Mouse (Mus musculus): Measurements from ENCODE around the gene D630003M21Rik. TPM values are rescaled to one million over a fixed set of nuclear protein-coding genes. Genes with fewer than 3 reads are reported as not detected.

D630003M21Rik gene
- total RNA-seq (2018; cell fraction: chromatin; rRNA removed): under 1 TPM in 4 of 26 experiments, not detected in 22; 0.13 to 0.77 (median 0.36) TPM
- total RNA-seq (2018; cell fraction: cytosol; rRNA removed): under 1 TPM in 5 of 26 experiments, not detected in 21; 0.04 to 0.10 (median 0.07) TPM
- total RNA-seq (2018; cell fraction: nucleus; rRNA removed): under 1 TPM in 1 of 26 experiments, not detected in 25; 0.34 TPM
- not detected in 3 replicates for polyA plus RNA-seq (2018)

DNA sequence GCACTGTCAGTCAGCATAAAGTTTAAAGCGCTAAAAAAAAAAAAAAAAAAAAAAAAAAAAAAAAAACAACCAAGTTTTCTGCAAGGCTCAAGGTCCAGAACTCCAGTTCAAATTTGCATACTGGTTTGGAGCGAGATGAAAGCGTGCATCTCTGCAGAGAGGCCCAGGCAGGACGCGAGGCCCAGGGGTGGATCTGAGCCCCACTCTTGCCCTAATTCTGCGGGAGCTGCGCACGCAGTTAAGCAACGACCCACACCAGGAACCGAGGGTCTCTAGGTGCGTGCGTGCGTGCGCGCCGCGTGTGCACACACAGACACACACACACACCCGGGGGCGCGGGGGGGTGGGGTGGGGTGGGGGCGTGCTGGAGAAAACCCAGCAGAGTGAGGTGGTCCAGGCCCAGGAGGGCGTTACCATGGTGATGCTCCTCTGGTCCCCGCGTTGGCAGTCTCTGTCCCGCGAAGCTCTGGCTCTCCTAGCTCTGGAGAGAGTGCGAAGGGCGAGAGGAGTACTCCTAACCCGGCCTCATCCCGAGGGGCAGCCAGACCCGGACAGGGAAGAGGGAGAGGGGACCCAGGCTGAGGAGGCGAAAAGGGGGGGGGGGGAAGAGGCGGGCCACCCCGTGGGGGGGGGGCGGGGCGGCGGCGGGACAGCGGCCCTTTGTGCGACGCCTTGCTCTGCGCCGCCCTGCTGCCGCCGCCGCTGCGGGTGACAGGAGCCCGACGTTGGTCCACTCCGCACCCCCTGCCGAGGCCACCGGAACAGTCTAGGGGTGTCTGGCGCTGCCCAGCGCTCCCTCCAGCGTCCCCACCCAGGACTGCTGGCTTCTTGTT is at the start of gene D630003M21Rik:
Gene D630003M21Rik (minus strand): TSS at position 553 of the 833 bp plus-strand sequence.
- Histone ChIP-seq H3K27ac (no peak within 1 kb of the TSS), H3K79me2 (ENCODE audit: inconsistent target) (no peaks in the 10 kb centered on the region), H3K36me3 (ENCODE audit: inconsistent target) (no peaks in the 10 kb centered on the region), H3K4me3 (ENCODE audit: inconsistent target) (no peak within 1 kb of the TSS)
- WGBS (ENCODE audit: missing documents): 5% methylated on average over 48 of the region's 55 CpGs

DNA sequence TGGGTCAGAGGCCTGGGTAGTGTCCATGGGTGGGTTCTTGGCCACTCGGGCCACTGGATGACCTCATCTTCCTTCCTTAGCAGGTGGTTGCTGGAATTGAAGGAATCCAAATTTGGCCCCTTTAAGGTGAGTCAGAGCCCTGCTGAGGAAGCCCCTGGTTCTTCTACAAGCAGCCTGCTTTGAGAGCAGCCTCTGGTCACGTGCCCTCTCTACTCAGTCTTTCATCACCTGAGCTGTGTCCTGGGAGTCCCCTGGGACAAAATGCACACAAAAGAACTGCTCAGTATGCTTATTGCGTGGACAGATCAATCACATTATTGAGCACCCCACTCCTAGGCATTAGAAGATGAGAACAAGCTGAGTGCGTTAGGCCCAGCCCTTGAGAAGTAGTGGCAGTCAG is 47.9 kb upstream of the D630003M21Rik start:
- Histone ChIP-seq H3K27ac (no peak overlapping the region), H3K4me3 (ENCODE audit: inconsistent target) (no peak overlapping the region), H3K79me2 (ENCODE audit: inconsistent target) (no peaks in the 10 kb centered on the region), H3K36me3 (ENCODE audit: inconsistent target) (no peaks in the 10 kb centered on the region)
- WGBS (ENCODE audit: missing documents): 79% methylated on average over 4 of the region's 4 CpGs

DNA sequence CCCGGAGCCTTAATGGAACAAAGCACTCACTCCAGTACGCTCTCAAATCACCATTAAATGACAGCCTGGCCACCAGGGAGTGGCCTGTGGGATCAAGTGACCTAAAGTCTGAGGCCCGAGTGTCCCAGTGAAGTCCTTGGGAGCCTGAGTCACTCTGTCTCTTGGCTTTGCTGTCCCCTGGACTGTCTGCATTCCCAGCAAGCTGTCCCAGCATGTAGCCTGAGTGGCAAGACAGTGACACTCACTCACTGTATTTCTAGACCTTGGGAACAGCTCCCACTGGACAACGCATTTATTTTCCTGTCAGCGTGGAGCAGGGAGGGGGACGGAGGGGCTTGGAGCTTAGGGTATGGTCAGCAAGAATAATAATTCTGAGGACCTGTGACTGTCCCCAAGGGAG is 47.4 kb upstream of the D630003M21Rik start:
- no peak overlapping the region for H3K4me3 ChIP-seq (ENCODE audit: inconsistent target)
- no peak overlapping the region for H3K27ac ChIP-seq
- no peaks in the 10 kb centered on the region for H3K79me2 ChIP-seq (ENCODE audit: inconsistent target)
- WGBS (ENCODE audit: missing documents): 97% methylated on average over 6 of the region's 6 CpGs
- no peaks in the 10 kb centered on the region for H3K36me3 ChIP-seq (ENCODE audit: inconsistent target)

DNA sequence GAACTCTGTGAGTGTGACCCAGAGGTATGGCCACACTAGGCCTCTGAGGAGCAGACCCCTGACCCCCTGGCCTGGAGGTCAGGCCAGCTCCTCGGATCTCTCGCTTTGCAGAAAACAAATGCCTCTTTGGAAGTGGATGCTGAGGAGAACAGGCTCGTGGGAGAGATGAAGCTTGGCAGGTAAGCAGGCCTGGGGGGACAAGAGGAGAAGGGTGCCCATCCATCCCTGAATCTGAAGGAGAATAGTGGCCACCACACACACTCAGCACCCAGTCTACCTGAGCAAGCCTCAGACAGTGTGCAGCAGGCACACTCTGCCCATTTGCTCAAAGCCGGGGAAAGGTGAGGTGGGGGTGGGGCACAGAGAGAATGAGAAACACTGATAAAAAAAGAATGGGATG is 46.8 kb upstream of the D630003M21Rik start:
- Histone ChIP-seq H3K79me2 (ENCODE audit: inconsistent target) (no peaks in the 10 kb centered on the region), H3K4me3 (ENCODE audit: inconsistent target) (no peak overlapping the region), H3K27ac (no peak overlapping the region), H3K36me3 (ENCODE audit: inconsistent target) (no peaks in the 10 kb centered on the region)
- WGBS (ENCODE audit: missing documents): 93% methylated on average over 4 of the region's 4 CpGs

DNA sequence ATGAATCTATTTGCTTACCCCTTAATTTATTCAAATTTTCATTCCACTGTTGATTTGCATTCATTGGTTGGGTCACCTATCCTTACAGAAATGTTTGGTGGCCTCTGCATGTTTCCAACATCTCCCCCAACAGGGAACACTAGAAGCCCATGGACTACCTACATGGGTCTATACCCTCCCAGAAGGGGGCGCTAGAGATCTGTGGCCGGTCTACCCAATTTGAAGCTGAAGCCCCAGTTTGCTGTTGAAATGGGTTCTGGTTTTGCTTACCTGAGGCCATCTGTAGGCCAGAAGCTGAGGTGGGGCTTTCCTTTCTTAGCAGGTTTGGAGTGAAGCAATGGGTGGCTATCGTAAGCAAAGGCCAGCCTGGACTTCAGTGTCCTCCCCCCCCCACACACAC is 46.3 kb upstream of the D630003M21Rik start:
- Histone ChIP-seq H3K79me2 (ENCODE audit: inconsistent target) (no peaks in the 10 kb centered on the region), H3K36me3 (ENCODE audit: inconsistent target) (no peaks in the 10 kb centered on the region), H3K27ac (no peak overlapping the region), H3K4me3 (ENCODE audit: inconsistent target) (no peak overlapping the region)
- 94% methylated on average over 3 of the region's 3 CpGs for WGBS (ENCODE audit: missing documents)

DNA sequence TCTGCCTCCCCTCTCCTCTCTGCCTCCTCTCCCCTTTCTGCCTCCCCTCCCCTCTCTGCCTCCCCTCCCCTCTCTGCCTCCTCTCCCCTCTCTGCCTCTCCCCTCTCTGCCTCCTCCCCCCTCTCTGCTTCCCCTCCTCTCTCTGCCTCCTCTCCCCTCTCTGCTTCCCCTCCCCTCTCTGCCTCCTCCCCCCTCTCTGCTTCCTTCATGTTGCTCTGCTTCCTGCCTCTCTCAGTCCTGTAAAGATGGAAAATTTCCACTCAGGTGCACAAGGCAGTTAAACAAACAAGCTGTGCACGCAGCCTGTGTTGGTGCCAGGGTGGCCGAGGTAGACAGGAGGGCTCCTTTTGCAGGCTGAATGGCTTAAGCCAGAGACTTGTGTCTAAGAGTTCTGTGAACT is 44.6 kb upstream of the D630003M21Rik start:
- H3K27ac ChIP-seq: no peak overlapping the region

DNA sequence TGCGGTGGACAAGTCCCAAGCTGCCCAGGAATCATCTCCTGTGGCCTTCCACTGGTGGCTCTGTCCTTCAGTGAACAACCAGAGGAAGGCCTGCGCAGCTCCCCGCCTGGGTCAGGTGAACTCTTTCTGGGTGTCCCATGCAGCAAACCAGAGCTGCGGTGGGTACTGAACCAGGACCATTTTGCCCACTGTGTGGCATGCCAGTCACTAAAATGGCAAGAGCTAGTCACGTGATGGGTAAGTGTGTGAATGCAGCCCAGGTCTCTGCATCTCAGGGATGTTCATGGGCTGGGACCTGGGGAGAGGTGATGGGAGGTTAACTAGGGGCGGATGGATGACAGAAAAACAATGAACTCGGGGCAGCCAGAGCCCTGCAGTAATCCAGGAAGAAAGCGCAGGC is 41.0 kb upstream of the D630003M21Rik start:
- Histone ChIP-seq H3K4me3 (ENCODE audit: inconsistent target) (no peak overlapping the region), H3K27ac (no peak overlapping the region), H3K36me3 (ENCODE audit: inconsistent target) (no peaks in the 10 kb centered on the region), H3K79me2 (ENCODE audit: inconsistent target) (no peaks in the 10 kb centered on the region)
- 91% methylated on average over 8 of the region's 8 CpGs for WGBS (ENCODE audit: missing documents)

More for the DNA sequence above, 44.6 kb upstream of the D630003M21Rik start:
- H3K36me3 ChIP-seq (ENCODE audit: inconsistent target): no peaks in the 10 kb centered on the region
- 25% methylated on average over 2 of the region's 2 CpGs for WGBS (ENCODE audit: missing documents)
- H3K79me2 ChIP-seq (ENCODE audit: inconsistent target): no peaks in the 10 kb centered on the region
- no peak overlapping the region for H3K4me3 ChIP-seq (ENCODE audit: inconsistent target)

DNA sequence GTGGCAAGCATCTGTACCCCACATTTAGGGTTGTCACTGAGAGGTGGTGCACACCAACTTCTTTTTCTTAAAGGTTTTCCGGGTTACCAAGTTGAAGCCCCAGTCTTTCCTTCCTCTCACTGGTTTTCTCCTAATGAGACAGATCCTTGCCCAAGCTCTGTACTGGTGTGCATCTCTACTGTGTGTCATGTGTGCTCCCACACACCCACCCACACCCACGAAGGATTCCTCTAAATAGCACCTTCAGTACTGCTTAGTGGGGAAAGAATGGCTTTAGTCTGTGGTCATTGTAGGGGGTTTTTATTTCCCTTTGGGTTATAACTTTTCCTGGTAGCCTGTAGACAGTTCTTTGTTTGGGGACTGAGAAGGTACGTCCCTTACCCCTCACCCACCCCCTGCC is 35.9 kb upstream of the D630003M21Rik start:
- H3K36me3 ChIP-seq (ENCODE audit: inconsistent target): no peaks in the 10 kb centered on the region
- 59% methylated on average over 3 of the region's 3 CpGs for WGBS (ENCODE audit: missing documents)
- no peak overlapping the region for H3K4me3 ChIP-seq (ENCODE audit: inconsistent target)
- no peaks in the 10 kb centered on the region for H3K79me2 ChIP-seq (ENCODE audit: inconsistent target)
- no peak overlapping the region for H3K27ac ChIP-seq

DNA sequence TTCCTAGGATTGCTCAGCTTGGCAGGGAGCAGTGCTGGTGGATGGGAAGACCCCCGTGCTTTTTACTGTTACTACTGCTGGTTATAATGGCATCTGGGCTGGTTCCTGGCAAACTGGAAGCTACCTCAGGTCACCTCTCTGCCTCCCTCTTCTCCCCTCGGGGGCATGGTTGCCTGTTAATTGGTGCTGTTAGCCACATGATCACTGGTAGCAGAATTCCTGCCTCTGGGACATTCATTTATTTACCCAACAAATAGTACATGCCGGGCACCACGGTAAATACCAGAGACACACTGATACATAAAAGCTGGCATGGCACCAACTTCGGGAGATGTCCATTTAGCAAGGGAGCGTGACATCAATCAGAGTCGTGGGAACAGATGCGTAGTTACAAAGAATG is 30.5 kb upstream of the D630003M21Rik start:
- no peaks in the 10 kb centered on the region for H3K36me3 ChIP-seq (ENCODE audit: inconsistent target)
- no peak overlapping the region for H3K4me3 ChIP-seq (ENCODE audit: inconsistent target)
- no peaks in the 10 kb centered on the region for H3K79me2 ChIP-seq (ENCODE audit: inconsistent target)
- H3K27ac ChIP-seq: no peak overlapping the region
- WGBS (ENCODE audit: missing documents): 87% methylated on average over 8 of the region's 8 CpGs

DNA sequence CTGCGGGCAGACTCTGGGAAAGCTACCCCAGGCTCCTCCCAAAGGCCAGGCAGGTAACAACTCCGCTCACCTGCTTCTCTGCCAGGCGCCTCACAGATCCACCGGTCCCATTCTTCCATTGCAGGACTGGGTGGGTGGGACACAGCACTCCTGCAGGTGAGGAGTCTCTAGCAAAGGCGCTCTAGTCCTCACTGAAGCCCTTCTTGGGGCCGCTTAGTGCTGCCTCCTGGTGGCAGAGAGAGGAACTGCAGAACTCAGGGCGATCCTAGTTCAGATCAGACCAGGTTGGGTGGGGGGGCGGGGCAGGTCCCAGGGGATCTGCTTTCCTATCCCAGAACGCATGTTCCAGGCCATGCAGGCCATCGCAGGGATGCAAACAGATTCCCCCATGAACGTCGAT is 29.8 kb upstream of the D630003M21Rik start:
- Histone ChIP-seq H3K27ac (no peak overlapping the region), H3K4me3 (ENCODE audit: inconsistent target) (no peak overlapping the region), H3K79me2 (ENCODE audit: inconsistent target) (no peaks in the 10 kb centered on the region), H3K36me3 (ENCODE audit: inconsistent target) (no peaks in the 10 kb centered on the region)
- WGBS (ENCODE audit: missing documents): 34% methylated on average over 12 of the region's 12 CpGs

DNA sequence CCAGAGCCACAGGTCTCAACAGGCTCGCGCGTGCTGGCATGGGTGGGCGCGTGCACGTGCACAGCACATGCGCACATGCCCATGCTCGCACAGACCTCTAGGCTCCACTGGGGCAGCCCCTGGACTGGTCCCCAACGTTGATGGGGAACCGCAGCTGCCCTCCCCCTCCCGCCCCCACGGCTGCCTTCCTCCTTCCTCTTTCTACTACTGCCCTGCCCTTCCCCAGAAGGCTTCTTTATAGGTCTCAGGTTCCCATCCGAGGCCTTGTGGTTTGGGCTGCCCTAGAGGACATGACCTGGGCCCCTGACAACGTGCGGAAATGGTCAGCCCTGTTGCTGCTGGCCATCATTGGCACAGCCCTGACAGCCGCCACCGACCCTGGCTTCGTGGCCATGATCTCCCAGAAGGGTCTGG is 29.0 kb upstream of the D630003M21Rik start, which contains the start of gene Bpi:
Gene Bpi (plus strand): TSS at position 90 of the 414 bp plus-strand sequence.
- H3K27ac ChIP-seq: no peak within 1 kb of the TSS
- no peak within 1 kb of the TSS for H3K4me3 ChIP-seq (ENCODE audit: inconsistent target)
- no peaks in the 10 kb centered on the region for H3K79me2 ChIP-seq (ENCODE audit: inconsistent target)
- no peaks in the 10 kb centered on the region for H3K36me3 ChIP-seq (ENCODE audit: inconsistent target)
- WGBS (ENCODE audit: missing documents): 2% methylated on average over 18 of the region's 18 CpGs

DNA sequence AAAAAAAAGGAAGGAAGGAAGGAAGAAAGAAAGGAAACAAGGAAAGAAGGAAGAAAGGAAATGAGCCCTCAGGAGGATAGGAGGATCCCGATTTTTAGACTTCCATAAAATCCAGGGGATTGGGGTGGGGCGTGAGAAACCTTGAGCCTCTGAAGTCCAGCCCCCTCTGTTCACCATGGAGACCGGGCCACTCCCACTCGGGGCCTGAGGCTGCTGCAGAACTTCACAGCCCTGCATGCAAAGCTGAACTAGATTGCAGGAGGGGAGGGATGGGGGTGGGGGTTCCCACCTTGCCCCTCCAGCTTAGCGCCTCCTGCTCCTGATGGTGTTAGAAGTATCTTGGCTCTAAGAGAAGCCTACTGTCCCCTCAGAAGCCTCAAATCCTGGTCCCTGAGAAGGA is 27.9 kb upstream of the D630003M21Rik start:
- 54% methylated on average over 5 of the region's 5 CpGs for WGBS (ENCODE audit: missing documents)
- Histone ChIP-seq H3K36me3 (ENCODE audit: inconsistent target) (no peaks in the 10 kb centered on the region), H3K4me3 (ENCODE audit: inconsistent target) (no peak overlapping the region), H3K79me2 (ENCODE audit: inconsistent target) (no peaks in the 10 kb centered on the region), H3K27ac (no peak overlapping the region)

DNA sequence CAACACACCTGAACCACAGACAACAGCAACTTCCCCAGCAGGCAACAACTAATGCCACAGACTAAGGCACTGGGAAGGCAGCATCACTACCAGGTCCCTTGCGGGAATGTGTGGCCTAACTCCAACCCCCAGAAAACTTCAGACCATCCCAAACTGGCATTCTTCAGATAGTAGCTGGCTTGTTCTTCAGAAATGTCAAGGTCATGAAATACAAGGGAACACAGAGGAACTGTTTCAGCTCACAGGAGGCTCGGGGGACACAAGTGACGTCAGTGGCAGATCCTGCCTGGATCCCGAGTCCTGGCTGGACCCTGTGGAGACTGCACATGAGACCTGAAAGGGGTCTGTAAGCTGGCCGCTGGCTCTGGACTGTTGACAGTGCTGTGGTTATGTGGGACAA is 24.8 kb upstream of the D630003M21Rik start:
- Histone ChIP-seq H3K36me3 (ENCODE audit: inconsistent target) (no peaks in the 10 kb centered on the region), H3K79me2 (ENCODE audit: inconsistent target) (no peaks in the 10 kb centered on the region), H3K27ac (no peak overlapping the region), H3K4me3 (ENCODE audit: inconsistent target) (no peak overlapping the region)
- WGBS (ENCODE audit: missing documents): 85% methylated on average over 5 of the region's 5 CpGs

DNA sequence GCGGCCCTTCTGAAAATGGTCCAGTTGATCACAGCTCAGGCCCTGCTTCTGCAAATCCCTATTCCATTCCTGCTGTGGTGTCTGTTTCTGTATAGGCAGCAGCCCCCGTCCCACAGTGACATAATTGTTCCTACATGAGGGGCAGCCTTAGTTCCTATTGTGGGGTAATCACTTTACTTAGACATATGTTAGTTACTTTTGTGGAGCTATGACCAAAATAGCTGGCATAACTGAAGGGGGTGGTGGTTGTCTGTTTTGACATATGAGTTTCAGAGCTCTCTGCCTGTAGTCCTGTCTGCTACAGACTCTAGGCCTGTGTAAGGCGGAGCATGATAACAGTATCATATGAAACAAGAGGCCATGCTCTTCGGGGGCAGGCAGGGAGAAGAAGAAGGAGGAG is 21.5 kb upstream of the D630003M21Rik start:
- Histone ChIP-seq H3K36me3 (ENCODE audit: inconsistent target) (no peaks in the 10 kb centered on the region), H3K79me2 (ENCODE audit: inconsistent target) (no peaks in the 10 kb centered on the region), H3K4me3 (ENCODE audit: inconsistent target) (no peak overlapping the region), H3K27ac (no peak overlapping the region)
- WGBS (ENCODE audit: missing documents): 81% methylated on average over 4 of the region's 4 CpGs

DNA sequence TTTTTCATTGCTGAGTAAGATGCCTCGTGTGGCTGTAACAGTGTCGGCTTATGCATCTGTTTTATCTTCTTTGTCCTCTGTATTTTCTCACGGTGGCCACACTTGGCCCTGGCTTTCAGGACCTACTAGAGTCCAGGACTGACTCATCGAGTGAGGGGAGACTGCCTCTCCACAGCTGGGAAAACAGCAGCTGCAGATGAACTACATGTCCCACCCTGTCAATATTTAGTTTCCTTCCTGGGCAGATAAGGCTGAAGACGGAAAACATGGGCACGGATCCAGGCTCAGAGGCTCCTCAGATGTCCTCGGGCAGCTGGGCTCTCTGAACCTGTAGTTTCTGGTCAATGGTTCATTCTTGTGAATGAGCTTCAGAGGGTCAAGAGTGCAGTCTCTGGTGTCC is 19.3 kb upstream of the D630003M21Rik start:
- H3K4me3 ChIP-seq (ENCODE audit: inconsistent target): no peak overlapping the region
- H3K79me2 ChIP-seq (ENCODE audit: inconsistent target): no peaks in the 10 kb centered on the region
- H3K36me3 ChIP-seq (ENCODE audit: inconsistent target): no peaks in the 10 kb centered on the region
- 58% methylated on average over 7 of the region's 7 CpGs for WGBS (ENCODE audit: missing documents)
- H3K27ac ChIP-seq: no peak overlapping the region
